Mouse (Mus musculus): ENCODE results near the gene Tiam1. TPM values are rescaled to one million over a fixed set of nuclear protein-coding genes. Genes with fewer than 3 reads are reported as not detected.

The Tiam1 gene
- total and polyA plus RNA-seq, 2 experiments from 2014 or later: 20.5 to 42.4 TPM

DNA sequence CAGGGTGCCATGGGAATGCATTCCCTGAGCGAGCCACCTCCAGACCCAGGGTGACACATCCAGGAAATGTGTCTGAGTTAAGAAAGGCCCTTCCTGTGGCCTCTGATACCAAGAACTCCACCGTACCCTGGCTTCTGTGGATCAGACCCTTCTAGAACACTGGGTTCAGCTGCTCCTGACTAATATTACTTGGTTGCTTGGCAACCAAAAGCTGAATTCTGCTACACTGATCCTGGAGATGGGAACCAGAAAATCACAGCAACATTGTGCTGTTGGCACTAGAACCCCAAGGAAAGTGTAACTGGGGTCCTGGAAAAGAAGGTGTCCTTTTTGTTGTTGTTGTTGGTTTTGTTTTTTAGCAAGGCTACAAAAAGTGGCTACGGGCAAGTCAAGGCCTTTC, 285.9 kb downstream of the Tiam1 start:
- ATAC-seq: peak; percentile 65; the same call in 1 of the 2 replicates
- peaks cover 18% of the 10 kb centered on the region for H3K36me3 ChIP-seq (ENCODE audit: insufficient read depth)
- no peak for TF ChIP-seq CTCF (IDR thresholded peaks at IDR 0.05; ENCODE audit: low read depth)
- no peak overlapping the region for H3K4me2 ChIP-seq (ENCODE audit: low read depth)
- H3K27me3 ChIP-seq (ENCODE audit: insufficient read depth, low read length): no peaks in the 10 kb centered on the region
- peak; percentile 29 for DNase-seq
- no peaks in the 10 kb centered on the region for H3K9me3 ChIP-seq (ENCODE audit: low read length)
- no peak overlapping the region for H3K4me3 ChIP-seq (ENCODE audit: low read depth, low read length)
- no peak overlapping the region for H3K27ac ChIP-seq (ENCODE audit: low read depth, low read length)
- WGBS: 65% methylated on average over 3 of the region's 3 CpGs
- no peak overlapping the region for H3K9ac ChIP-seq
- H3K4me1 ChIP-seq (ENCODE audit: insufficient read depth): no peaks in the 10 kb centered on the region

DNA sequence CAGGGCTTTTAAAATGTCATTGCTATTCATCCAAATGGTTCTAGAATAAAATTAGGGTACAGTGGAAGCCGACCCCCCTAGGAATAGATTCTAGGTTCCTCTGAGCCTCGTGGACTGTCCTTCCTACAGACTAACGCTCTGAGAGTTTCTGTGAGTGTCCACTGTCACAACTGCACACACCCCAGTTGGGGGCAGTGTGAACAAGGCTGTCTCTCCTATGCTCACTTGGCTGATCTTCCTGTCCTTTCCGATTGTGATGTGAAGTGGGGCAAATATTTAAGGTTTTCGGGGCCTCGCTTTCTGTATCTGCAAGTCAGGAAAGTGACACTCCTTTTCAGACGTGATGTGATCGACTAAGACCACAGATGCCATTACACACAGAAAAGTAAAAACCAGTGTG, 288.8 kb downstream of the Tiam1 start:
- no peaks in the 10 kb centered on the region for H3K27me3 ChIP-seq (ENCODE audit: insufficient read depth, low read length)
- no peak overlapping the region for H3K4me2 ChIP-seq (ENCODE audit: low read depth)
- H3K4me3 ChIP-seq (ENCODE audit: low read depth, low read length): no peak overlapping the region
- no peaks in the 10 kb centered on the region for H3K4me1 ChIP-seq (ENCODE audit: insufficient read depth)
- 82% methylated on average over 8 of the region's 8 CpGs for WGBS
- DNase-seq: no peak
- peaks cover 18% of the 10 kb centered on the region for H3K36me3 ChIP-seq (ENCODE audit: insufficient read depth)
- no peak overlapping the region for H3K9ac ChIP-seq
- no peaks in the 10 kb centered on the region for H3K9me3 ChIP-seq (ENCODE audit: low read length)
- no peak overlapping the region for H3K27ac ChIP-seq (ENCODE audit: low read depth, low read length)
- no peak for ATAC-seq
- peak; percentile 39 for TF ChIP-seq CTCF (IDR thresholded peaks at IDR 0.05; ENCODE audit: low read depth)

DNA sequence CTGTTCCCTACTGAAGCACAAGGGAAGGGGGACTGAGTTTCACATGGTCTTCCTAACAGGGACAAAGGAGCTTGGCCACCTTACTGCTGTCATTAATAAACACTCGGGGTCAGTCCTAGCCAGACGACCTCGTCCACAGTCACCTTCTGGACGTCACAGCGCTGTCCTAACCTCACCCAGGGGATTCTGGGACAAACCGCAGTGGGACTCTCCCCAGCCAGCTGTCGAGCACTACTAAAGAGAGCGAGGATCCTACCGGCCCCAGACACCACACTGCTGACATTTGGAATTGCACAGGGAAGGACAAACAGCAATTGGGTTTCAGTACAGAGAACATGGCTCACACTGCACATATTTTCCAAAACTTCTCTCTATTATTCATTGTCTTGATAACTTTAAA, 292.2 kb downstream of the Tiam1 start:
- 72% methylated on average over 9 of the region's 9 CpGs for WGBS
- H3K4me2 ChIP-seq (ENCODE audit: low read depth): no peak overlapping the region
- no peak for TF ChIP-seq CTCF (IDR thresholded peaks at IDR 0.05; ENCODE audit: low read depth)
- no peak overlapping the region for H3K9ac ChIP-seq
- DNase-seq (no peak), ATAC-seq (0 out of 2 replicates have a peak, but pooled peaks have one; percentile 5)
- no peaks in the 10 kb centered on the region for H3K9me3 ChIP-seq (ENCODE audit: low read length)
- no peak overlapping the region for H3K4me3 ChIP-seq (ENCODE audit: low read depth, low read length)
- H3K4me1 ChIP-seq (ENCODE audit: insufficient read depth): no peaks in the 10 kb centered on the region
- H3K36me3 ChIP-seq (ENCODE audit: insufficient read depth): peaks cover 24% of the 10 kb centered on the region
- H3K27ac ChIP-seq (ENCODE audit: low read depth, low read length): no peak overlapping the region
- no peaks in the 10 kb centered on the region for H3K27me3 ChIP-seq (ENCODE audit: insufficient read depth, low read length)

DNA sequence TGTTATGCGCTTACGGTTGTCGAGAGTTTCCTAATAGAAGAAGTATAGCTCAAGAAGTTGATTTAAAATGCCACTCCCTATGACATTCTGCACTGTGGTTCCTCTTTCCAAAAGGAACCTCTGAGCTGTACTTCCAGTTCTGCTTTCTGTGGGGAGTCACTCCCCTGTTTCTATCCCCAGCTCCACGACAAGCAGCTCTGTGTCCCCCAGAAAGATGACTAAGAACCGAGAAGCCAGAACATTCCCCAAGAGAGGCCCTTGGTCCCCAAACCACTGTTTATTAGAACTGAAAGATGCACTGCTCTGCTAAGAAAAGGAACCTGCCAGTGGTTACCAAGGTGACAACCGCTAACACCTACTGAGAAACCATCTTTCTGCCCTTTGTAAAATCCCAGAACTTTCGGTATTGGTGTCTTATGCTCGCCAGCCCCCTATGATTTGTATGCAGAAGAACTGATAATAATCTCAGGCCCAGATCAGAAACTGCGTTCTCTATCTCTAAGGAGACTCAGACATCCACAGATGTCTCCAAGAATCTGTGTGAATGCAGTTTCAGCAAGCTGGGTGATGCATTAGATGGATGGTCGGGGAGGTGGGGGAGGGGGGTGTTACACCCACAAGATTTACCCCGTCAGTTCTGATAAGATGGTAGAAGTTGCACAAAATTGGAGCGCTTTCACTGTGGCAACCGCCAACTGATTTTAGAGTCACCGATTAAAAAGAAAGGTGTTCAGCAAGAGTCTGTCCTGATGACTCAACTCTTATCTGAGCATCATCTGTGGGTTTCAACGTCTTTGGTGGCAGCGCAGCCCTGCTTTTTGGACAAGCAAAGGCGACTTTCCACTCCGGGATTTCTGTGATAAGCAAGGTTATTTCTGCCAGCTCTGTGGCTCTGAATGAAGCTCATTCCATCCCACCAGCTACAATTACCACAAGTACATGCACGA, 294.6 kb downstream of the Tiam1 start:
- no peak for ATAC-seq
- Histone ChIP-seq H3K27ac (ENCODE audit: low read depth, low read length) (no peak overlapping the region), H3K4me2 (ENCODE audit: low read depth) (no peak overlapping the region), H3K27me3 (ENCODE audit: insufficient read depth, low read length) (no peaks in the 10 kb centered on the region), H3K9ac (no peak overlapping the region), H3K9me3 (ENCODE audit: low read length) (no peaks in the 10 kb centered on the region), H3K36me3 (ENCODE audit: insufficient read depth) (peaks cover 11% of the 10 kb centered on the region), H3K4me1 (ENCODE audit: insufficient read depth) (no peaks in the 10 kb centered on the region), H3K4me3 (ENCODE audit: low read depth, low read length) (no peak overlapping the region)
- WGBS: 92% methylated on average over 19 of the region's 19 CpGs
- no peak for DNase-seq
- no peak for TF ChIP-seq CTCF (IDR thresholded peaks at IDR 0.05; ENCODE audit: low read depth)

DNA sequence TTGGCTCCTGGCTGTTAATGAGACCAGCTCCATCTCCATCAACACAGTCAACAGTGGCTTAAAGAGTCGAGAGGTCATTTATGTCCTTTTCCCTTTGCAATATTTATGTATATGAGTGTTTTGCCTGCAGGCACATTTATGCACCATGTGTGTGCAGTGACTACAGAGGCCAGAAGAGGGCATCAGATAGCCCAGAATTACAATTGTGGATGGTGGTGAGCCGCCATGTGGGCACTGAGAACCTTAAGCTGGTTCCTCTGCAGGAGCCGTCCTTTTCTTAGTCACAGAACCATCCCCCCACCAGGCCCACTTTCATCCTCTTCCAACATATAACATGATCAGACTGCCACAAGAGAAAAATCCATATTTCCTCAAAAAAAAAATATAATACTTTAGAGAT, 295.4 kb downstream of the Tiam1 start:
- DNase-seq: no peak
- ATAC-seq: no peak
- Histone ChIP-seq H3K27me3 (ENCODE audit: insufficient read depth, low read length) (no peaks in the 10 kb centered on the region), H3K4me2 (ENCODE audit: low read depth) (no peak overlapping the region), H3K9ac (no peak overlapping the region), H3K4me1 (ENCODE audit: insufficient read depth) (no peaks in the 10 kb centered on the region), H3K36me3 (ENCODE audit: insufficient read depth) (peaks cover 11% of the 10 kb centered on the region), H3K27ac (ENCODE audit: low read depth, low read length) (no peak overlapping the region), H3K4me3 (ENCODE audit: low read depth, low read length) (no peak overlapping the region), H3K9me3 (ENCODE audit: low read length) (no peaks in the 10 kb centered on the region)
- 95% methylated on average over 3 of the region's 3 CpGs for WGBS
- 0 out of 2 replicates have a peak, but pooled peaks have one; percentile 17 for TF ChIP-seq CTCF (IDR thresholded peaks at IDR 0.05; ENCODE audit: low read depth)

DNA sequence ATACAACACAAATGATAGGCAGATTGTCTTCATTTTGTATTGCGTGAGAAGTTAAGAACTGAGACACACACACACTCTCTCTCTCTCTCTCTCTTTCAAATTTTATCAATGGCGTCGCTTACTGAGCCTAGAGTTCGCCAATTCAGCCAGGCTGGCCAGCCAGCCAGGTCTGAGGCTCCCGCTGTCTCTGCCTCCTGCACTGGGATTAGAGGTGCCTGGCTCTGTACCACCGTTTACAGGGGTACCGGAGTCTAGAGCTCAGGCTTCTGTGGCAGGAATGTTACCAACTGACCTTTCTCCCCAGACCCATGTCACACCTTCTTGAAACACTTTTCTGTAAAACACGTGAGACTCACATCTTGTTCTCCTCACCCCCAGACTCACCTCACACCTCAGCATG, 298.1 kb downstream of the Tiam1 start:
- TF ChIP-seq CTCF (IDR thresholded peaks at IDR 0.05; ENCODE audit: low read depth): no peak
- ATAC-seq (no peak), DNase-seq (no peak)
- no peaks in the 10 kb centered on the region for H3K9me3 ChIP-seq (ENCODE audit: low read length)
- H3K27ac ChIP-seq (ENCODE audit: low read depth, low read length): no peak overlapping the region
- no peaks in the 10 kb centered on the region for H3K4me1 ChIP-seq (ENCODE audit: insufficient read depth)
- WGBS: 56% methylated on average over 8 of the region's 8 CpGs
- no peak overlapping the region for H3K9ac ChIP-seq
- no peaks in the 10 kb centered on the region for H3K27me3 ChIP-seq (ENCODE audit: insufficient read depth, low read length)
- H3K36me3 ChIP-seq (ENCODE audit: insufficient read depth): peaks cover 11% of the 10 kb centered on the region
- no peak overlapping the region for H3K4me3 ChIP-seq (ENCODE audit: low read depth, low read length)
- no peak overlapping the region for H3K4me2 ChIP-seq (ENCODE audit: low read depth)

DNA sequence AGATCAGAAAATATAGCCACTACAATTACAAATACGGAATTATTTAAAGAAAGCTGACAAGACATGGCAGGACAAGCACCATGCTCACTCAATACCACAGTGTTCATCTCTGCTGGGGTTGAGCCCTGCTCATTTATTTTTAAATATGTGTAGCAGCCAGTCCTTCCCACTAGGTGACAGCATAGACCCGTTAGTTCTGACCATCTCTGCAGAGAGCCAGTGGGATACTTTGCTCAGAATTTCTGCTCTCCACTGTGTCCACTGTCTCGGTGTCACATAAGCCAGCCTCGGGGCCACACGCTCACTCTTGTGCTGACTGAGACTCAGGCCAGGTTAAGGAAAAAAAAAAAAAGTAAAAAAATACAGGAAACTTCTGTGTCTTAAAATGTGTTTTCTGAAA, 299.0 kb downstream of the Tiam1 start:
- Histone ChIP-seq H3K27me3 (ENCODE audit: insufficient read depth, low read length) (no peaks in the 10 kb centered on the region), H3K36me3 (ENCODE audit: insufficient read depth) (peaks cover 11% of the 10 kb centered on the region), H3K4me3 (ENCODE audit: low read depth, low read length) (no peak overlapping the region), H3K4me1 (ENCODE audit: insufficient read depth) (no peaks in the 10 kb centered on the region), H3K4me2 (ENCODE audit: low read depth) (no peak overlapping the region), H3K27ac (ENCODE audit: low read depth, low read length) (no peak overlapping the region), H3K9me3 (ENCODE audit: low read length) (no peaks in the 10 kb centered on the region), H3K9ac (no peak overlapping the region)
- DNase-seq (peak; percentile 75), ATAC-seq (peak; percentile 88)
- WGBS: 39% methylated on average over 5 of the region's 5 CpGs
- peak; percentile 93 for TF ChIP-seq CTCF (IDR thresholded peaks at IDR 0.05; ENCODE audit: low read depth)
